Mouse (Mus musculus) kidney, embryonic 15.5 days (tissue): ENCODE measurements at regions not wholly inside any gene's neighbourhood (a gene's known extent, or its start where the extent isn't known, plus 50 kb on each side); places are given as distances from the start of the nearest gene placed in this dataset.
"Not testable (repeated sequence)": the region's sequence is repeated elsewhere in the genome, so short reads cannot be mapped to it uniquely, and the experiment has no call there.

Experiments
- ATAC-seq: fragments of 200-750 bp; cut with Nextera tagmentation; replicated peaks from 2 replicates; pipeline ENCODE4 v1.8.0; 2017; ENCODE audit warnings: moderate TSS enrichment; ENCODE audit not compliant: low FRiP score
- H3K27ac ChIP-seq: fragments of 300-500 bp; sonication (generic); 2 replicates; pipeline ENCODE4 v1.5.1; 2015; ENCODE audit warnings: mild to moderate bottlenecking, inconsistent platforms
- H3K27me3 ChIP-seq: fragments of 300-500 bp; sonication (generic); 2 replicates; pipeline ENCODE4 v1.6.1; 2015; ENCODE audit warnings: inconsistent platforms
- H3K36me3 ChIP-seq: fragments of 300-500 bp; sonication (generic); 2 replicates; pipeline ENCODE4 v1.6.1; 2015; ENCODE audit warnings: inconsistent platforms
- H3K4me1 ChIP-seq: fragments of 300-500 bp; sonication (generic); 2 replicates; pipeline ENCODE4 v1.6.1; 2015; ENCODE audit warnings: inconsistent platforms
- H3K4me2 ChIP-seq: fragments of 300-500 bp; sonication (generic); 2 replicates; pipeline ENCODE4 v1.6.1; 2015; ENCODE audit warnings: moderate library complexity, mild to moderate bottlenecking, inconsistent platforms
- H3K4me3 ChIP-seq: fragments of 300-500 bp; sonication (generic); replicated peaks from 2 replicates; pipeline ENCODE4 v1.5.1; 2015; ENCODE audit warnings: mild to moderate bottlenecking, inconsistent platforms
- H3K9ac ChIP-seq: fragments of 300-500 bp; sonication (generic); 2 replicates; pipeline ENCODE4 v1.6.1; 2015; ENCODE audit warnings: mild to moderate bottlenecking, inconsistent platforms
- H3K9me3 ChIP-seq: fragments of 300-500 bp; sonication (generic); replicated peaks from 2 replicates; pipeline ENCODE4 v1.6.1; 2016; ENCODE audit warnings: inconsistent platforms
- WGBS: fragments of 180-500 bp; shearing (Covaris S2); methylation state at CpG from one replicate; pipeline ENCODE4 v1.1.7; 2015; ENCODE audit warnings: mixed read lengths; 5-methylcytosine and 5-hydroxymethylcytosine counted together

- no peak overlapping the region for H3K4me2 ChIP-seq
- no peak overlapping the region for H3K4me3 ChIP-seq
- no peaks in the 10 kb centered on the region for H3K36me3 ChIP-seq
- H3K27me3 ChIP-seq = no peaks in the 10 kb centered on the region
- WGBS = 68% methylated on average over 4 of the region's 4 CpGs
- no peaks in the 10 kb centered on the region for H3K9me3 ChIP-seq
- no peak overlapping the region for H3K27ac ChIP-seq
- no peak for ATAC-seq
- no peak overlapping the region for H3K9ac ChIP-seq
- H3K4me1 ChIP-seq = no peaks in the 10 kb centered on the region
These were observed 327.9 kb downstream of the Impad1 start for GRCm38 (mm10) chr4:4465169-4465714.

GRCm38 (mm10) chr4:4464130-4464700, 328.9 kb downstream of the Impad1 start:
- 67% methylated on average over 4 of the region's 4 CpGs for WGBS
- no peak for ATAC-seq

GRCm38 (mm10) chr4:4459258-4459657, 333.9 kb downstream of the Impad1 start:
- no peaks in the 10 kb centered on the region for H3K36me3 ChIP-seq
- H3K27me3 ChIP-seq = no peaks in the 10 kb centered on the region
- H3K9me3 ChIP-seq = no peaks in the 10 kb centered on the region
- H3K4me1 ChIP-seq = no peaks in the 10 kb centered on the region
- H3K9ac ChIP-seq = no peak overlapping the region
- no peak for ATAC-seq
- 90% methylated on average over 9 of the region's 9 CpGs for WGBS
- no peak overlapping the region for H3K4me3 ChIP-seq
- no peak overlapping the region for H3K27ac ChIP-seq
- no peak overlapping the region for H3K4me2 ChIP-seq

More at GRCm38 (mm10) chr4:4464130-4464700, 328.9 kb downstream of the Impad1 start:
- Histone ChIP-seq H3K27ac (no peak overlapping the region), H3K4me3 (no peak overlapping the region), H3K9me3 (no peaks in the 10 kb centered on the region), H3K9ac (no peak overlapping the region), H3K36me3 (no peaks in the 10 kb centered on the region), H3K4me1 (no peaks in the 10 kb centered on the region), H3K4me2 (no peak overlapping the region), H3K27me3 (no peaks in the 10 kb centered on the region)

- Histone ChIP-seq H3K4me1 (no peaks in the 10 kb centered on the region), H3K9me3 (no peaks in the 10 kb centered on the region), H3K4me3 (no peak overlapping the region), H3K27ac (no peak overlapping the region), H3K36me3 (no peaks in the 10 kb centered on the region), H3K27me3 (no peaks in the 10 kb centered on the region), H3K9ac (no peak overlapping the region), H3K4me2 (no peak overlapping the region)
- no peak for ATAC-seq
- 91% methylated on average over 1 of the region's 1 CpGs for WGBS
These were observed 343.1 kb downstream of the Impad1 start for GRCm38 (mm10) chr4:4450104-4450503.

- H3K4me2 ChIP-seq = no peak overlapping the region
- no peak overlapping the region for H3K4me3 ChIP-seq
- no peaks in the 10 kb centered on the region for H3K9me3 ChIP-seq
- H3K9ac ChIP-seq = no peak overlapping the region
- WGBS = 80% methylated on average over 2 of the region's 2 CpGs
- H3K27me3 ChIP-seq = no peaks in the 10 kb centered on the region
- no peak for ATAC-seq
- no peak overlapping the region for H3K27ac ChIP-seq
- no peaks in the 10 kb centered on the region for H3K36me3 ChIP-seq
- no peaks in the 10 kb centered on the region for H3K4me1 ChIP-seq
These were observed 350.5 kb downstream of the Impad1 start for GRCm38 (mm10) chr4:4442650-4443049.

GRCm38 (mm10) chr4:4437559-4437958, 355.6 kb downstream of the Impad1 start:
- no peaks in the 10 kb centered on the region for H3K36me3 ChIP-seq
- no peaks in the 10 kb centered on the region for H3K27me3 ChIP-seq
- H3K27ac ChIP-seq = no peak overlapping the region
- ATAC-seq = no peak
- H3K4me1 ChIP-seq = no peaks in the 10 kb centered on the region
- H3K4me3 ChIP-seq = no peak overlapping the region
- H3K4me2 ChIP-seq = no peak overlapping the region
- no peaks in the 10 kb centered on the region for H3K9me3 ChIP-seq
- no peak overlapping the region for H3K9ac ChIP-seq
- WGBS = 96% methylated on average over 1 of the region's 1 CpGs

- not testable (repeated sequence) for H3K4me1 ChIP-seq, ATAC-seq, H3K27me3 ChIP-seq, H3K4me2 ChIP-seq, H3K9ac ChIP-seq, H3K4me3 ChIP-seq, H3K9me3 ChIP-seq, H3K36me3 ChIP-seq, H3K27ac ChIP-seq
- 14% methylated on average over 7 of the region's 7 CpGs for WGBS
These were observed 347.2 kb upstream of the Sdr16c6 start for GRCm38 (mm10) chr4:4424526-4424925.

GRCm38 (mm10) chr4:4403812-4404211, 326.5 kb upstream of the Sdr16c6 start:
- Histone ChIP-seq H3K27ac (no peak overlapping the region), H3K4me2 (no peak overlapping the region), H3K4me1 (no peaks in the 10 kb centered on the region), H3K9me3 (no peaks in the 10 kb centered on the region), H3K4me3 (no peak overlapping the region), H3K36me3 (no peaks in the 10 kb centered on the region), H3K27me3 (no peaks in the 10 kb centered on the region), H3K9ac (no peak overlapping the region)
- ATAC-seq = no peak
- WGBS = 74% methylated on average over 2 of the region's 2 CpGs

GRCm38 (mm10) chr4:4397410-4397809, 320.1 kb upstream of the Sdr16c6 start:
- Histone ChIP-seq H3K4me3 (no peak overlapping the region), H3K27me3 (no peaks in the 10 kb centered on the region), H3K9me3 (no peaks in the 10 kb centered on the region), H3K4me1 (no peaks in the 10 kb centered on the region), H3K27ac (no peak overlapping the region), H3K9ac (no peak overlapping the region), H3K36me3 (no peaks in the 10 kb centered on the region), H3K4me2 (no peak overlapping the region)
- ATAC-seq = no peak
- 87% methylated on average over 4 of the region's 4 CpGs for WGBS

- Histone ChIP-seq H3K27ac (no peak overlapping the region), H3K4me2 (no peak overlapping the region), H3K4me1 (no peaks in the 10 kb centered on the region), H3K9ac (no peak overlapping the region), H3K9me3 (no peaks in the 10 kb centered on the region), H3K4me3 (no peak overlapping the region), H3K27me3 (no peaks in the 10 kb centered on the region), H3K36me3 (no peaks in the 10 kb centered on the region)
- 67% methylated on average over 3 of the region's 3 CpGs for WGBS
- no peak for ATAC-seq
These were observed 302.8 kb upstream of the Sdr16c6 start for GRCm38 (mm10) chr4:4380024-4380590.

- no peaks in the 10 kb centered on the region for H3K27me3 ChIP-seq
- no peak; the same call in 1 of the 2 replicates for ATAC-seq
These were observed 257.9 kb upstream of the Sdr16c6 start for GRCm38 (mm10) chr4:4335216-4335615.

GRCm38 (mm10) chr4:4333472-4334123, 256.3 kb upstream of the Sdr16c6 start:
- no peaks in the 10 kb centered on the region for H3K4me1 ChIP-seq
- no peak overlapping the region for H3K27ac ChIP-seq
- no peak overlapping the region for H3K9ac ChIP-seq
- no peaks in the 10 kb centered on the region for H3K9me3 ChIP-seq
- ATAC-seq = no peak
- WGBS = 85% methylated on average over 4 of the region's 4 CpGs
- H3K36me3 ChIP-seq = no peaks in the 10 kb centered on the region
- no peak overlapping the region for H3K4me3 ChIP-seq
- H3K4me2 ChIP-seq = no peak overlapping the region
- no peaks in the 10 kb centered on the region for H3K27me3 ChIP-seq

More at GRCm38 (mm10) chr4:4335216-4335615, 257.9 kb upstream of the Sdr16c6 start:
- H3K27ac ChIP-seq = no peak overlapping the region
- WGBS = 35% methylated on average over 2 of the region's 2 CpGs
- H3K4me3 ChIP-seq = no peak overlapping the region
- H3K9me3 ChIP-seq = no peaks in the 10 kb centered on the region
- no peak overlapping the region for H3K4me2 ChIP-seq
- no peaks in the 10 kb centered on the region for H3K4me1 ChIP-seq
- H3K36me3 ChIP-seq = no peaks in the 10 kb centered on the region
- H3K9ac ChIP-seq = no peak overlapping the region
